Mouse (Mus musculus) myocyte (in vitro differentiated cells): ENCODE data around the gene Gpsm2. TPM values are rescaled to one million over a fixed set of nuclear protein-coding genes. Genes with fewer than 3 reads are reported as not detected.

ENCODE experiments used
- H3K27me3 ChIP-seq: one replicate; pipeline ENCODE4 v1.6.1; 2011; ENCODE audit not compliant: control insufficient read depth, insufficient read depth, insufficient read length
- H3K36me3 ChIP-seq: one replicate; pipeline ENCODE4 v1.6.1; 2011; ENCODE audit not compliant: control insufficient read depth, insufficient read depth
- H3K4me2 ChIP-seq: one replicate; pipeline ENCODE4 v1.6.1; 2011; ENCODE audit warnings: low read depth, control low read depth
- H3K4me3 ChIP-seq: one replicate; pipeline ENCODE4 v1.5.1; 2011; ENCODE audit warnings: mild to moderate bottlenecking, control low read depth, moderate library complexity
- H3K79me2 ChIP-seq: one replicate; pipeline ENCODE4 v1.6.1; 2011; ENCODE audit not compliant: control insufficient read depth, insufficient read depth
- H3ac ChIP-seq: one replicate; pipeline ENCODE4 v1.6.1; 2011; ENCODE audit not compliant: control insufficient read depth, insufficient read length
- CEBPB ChIP-seq: IDR thresholded peaks from 2 replicates; pipeline ENCODE4 v1.6.1; 2011; ENCODE audit warnings: mild to moderate bottlenecking, moderate library complexity; ENCODE audit not compliant: poor library complexity, insufficient read depth, severe bottlenecking
- E2F4 ChIP-seq: IDR thresholded peaks from one replicate; pipeline ENCODE4 v1.6.1; 2011; ENCODE audit warnings: mild to moderate bottlenecking, control low read depth, moderate library complexity; ENCODE audit not compliant: insufficient read depth
- MAX ChIP-seq: IDR thresholded peaks from one replicate; pipeline ENCODE4 v1.6.1; 2011; ENCODE audit warnings: low read depth, mild to moderate bottlenecking, control low read depth
- MYOD1 ChIP-seq, 3 experiments: IDR thresholded peaks; one replicate each; pipeline ENCODE4 v1.6.1; 2011; ENCODE audit warnings: control low read depth in 2 of 3, low read depth in 2 of 3, mild to moderate bottlenecking in 2 of 3, moderate library complexity in 1 of 3; ENCODE audit not compliant: insufficient read length in 2 of 3, control insufficient read depth in 1 of 3
- MYOG ChIP-seq, 3 experiments: IDR thresholded peaks; one replicate each; pipeline ENCODE4 v1.6.1; 2011; ENCODE audit warnings: control low read depth in 2 of 3, low read depth in 2 of 3, mild to moderate bottlenecking in 2 of 3; ENCODE audit not compliant: insufficient read length in 2 of 3, control insufficient read depth in 1 of 3, insufficient read depth in 1 of 3
- POLR2A ChIP-seq: IDR thresholded peaks from one replicate; pipeline ENCODE4 v1.6.1; 2011; ENCODE audit warnings: low read depth, mild to moderate bottlenecking, control low read depth, moderate library complexity; ENCODE audit not compliant: insufficient read length
- POLR2AphosphoS2 ChIP-seq: IDR thresholded peaks from one replicate; pipeline ENCODE4 v1.6.1; 2011; ENCODE audit warnings: low read depth, control low read depth; ENCODE audit not compliant: insufficient read length
- REST ChIP-seq: IDR thresholded peaks from one replicate; pipeline ENCODE4 v1.6.1; 2011; ENCODE audit warnings: mild to moderate bottlenecking, control low read depth, moderate library complexity; ENCODE audit not compliant: insufficient read depth, insufficient read length
- SRF ChIP-seq: IDR thresholded peaks from one replicate; pipeline ENCODE4 v1.6.1; 2011; ENCODE audit warnings: low read depth; ENCODE audit not compliant: control insufficient read depth, insufficient read length
- TCF12 ChIP-seq: IDR thresholded peaks from one replicate; pipeline ENCODE4 v1.6.1; 2011; ENCODE audit warnings: mild to moderate bottlenecking, control low read depth; ENCODE audit not compliant: poor library complexity, insufficient read depth, severe bottlenecking
- TCF3 ChIP-seq: IDR thresholded peaks from one replicate; pipeline ENCODE4 v1.6.1; 2011; ENCODE audit warnings: low read depth, control low read depth; ENCODE audit not compliant: insufficient read length
- USF1 ChIP-seq: IDR thresholded peaks from one replicate; pipeline ENCODE4 v1.6.1; 2011; ENCODE audit warnings: low read depth, mild to moderate bottlenecking, control low read depth, moderate library complexity
- polyA plus RNA-seq: library from polyadenylated mRNA; unstranded; fragments of >200 nt; fragmentation: generic; extraction: Trizol; gene quantifications from one replicate; pipeline ENCODE4 v1.2.1, GENCODE M21; 2012; ENCODE audit warnings: missing spikeins

Gpsm2 gene
- polyA plus RNA-seq, 1 experiment = 16.4 TPM

- Histone ChIP-seq H3K4me2 (peak overlapping the region; percentile 20), H3K4me3 (no peak overlapping the region), H3K79me2 (peaks cover 66% of the 10 kb centered on the region), H3K27me3 (no peaks in the 10 kb centered on the region), H3K36me3 (no peaks in the 10 kb centered on the region), H3ac (no peak overlapping the region)
- TF ChIP-seq POLR2AphosphoS2 (no peak), CEBPB (no peak), MYOD1 (IDR thresholded peaks at IDR 0.05; ENCODE audit: control insufficient read depth in 1 of 3, insufficient read length in 2 of 3, low read depth in 2 of 3) (no peak), MAX (no peak), POLR2A (no peak), REST (no peak), TCF3 (no peak), TCF12 (no peak)
Measured at GRCm38 (mm10) chr3:108719761-108720160, 2.3 kb downstream of the Gpsm2 start.

GRCm38 (mm10) chr3:108719357-108719756, 2.8 kb downstream of the Gpsm2 start:
- no peak overlapping the region for H3K4me3 ChIP-seq

GRCm38 (mm10) chr3:108717896-108718502, 4.1 kb downstream of the Gpsm2 start:
- Histone ChIP-seq H3K36me3 (no peaks in the 10 kb centered on the region), H3K79me2 (peaks cover 83% of the 10 kb centered on the region), H3K4me3 (no peak overlapping the region), H3K4me2 (no peak overlapping the region), H3ac (no peak overlapping the region), H3K27me3 (no peaks in the 10 kb centered on the region)
- TF ChIP-seq MYOG (IDR thresholded peaks at IDR 0.05; ENCODE audit: control insufficient read depth in 1 of 3, insufficient read depth in 1 of 3, insufficient read length in 2 of 3, low read depth in 2 of 3) (no peak), POLR2AphosphoS2 (no peak), MAX (no peak), POLR2A (no peak), MYOD1 (IDR thresholded peaks at IDR 0.05; ENCODE audit: control insufficient read depth in 1 of 3, insufficient read length in 2 of 3, low read depth in 2 of 3) (no peak), E2F4 (no peak), CEBPB (no peak), TCF12 (no peak), TCF3 (no peak)

More at GRCm38 (mm10) chr3:108719357-108719756, 2.8 kb downstream of the Gpsm2 start:
- no peaks in the 10 kb centered on the region for H3K27me3 ChIP-seq
- H3ac ChIP-seq = no peak overlapping the region
- peak overlapping the region; percentile 20 for H3K4me2 ChIP-seq
- no peaks in the 10 kb centered on the region for H3K36me3 ChIP-seq
- H3K79me2 ChIP-seq = peaks cover 70% of the 10 kb centered on the region
- TF ChIP-seq TCF12 (no peak), MYOD1 (IDR thresholded peaks at IDR 0.05; ENCODE audit: control insufficient read depth in 1 of 3, insufficient read length in 2 of 3, low read depth in 2 of 3) (no peak), MYOG (IDR thresholded peaks at IDR 0.05; ENCODE audit: control insufficient read depth in 1 of 3, insufficient read depth in 1 of 3, insufficient read length in 2 of 3, low read depth in 2 of 3) (no peak), USF1 (no peak), REST (no peak), CEBPB (no peak), MAX (no peak), POLR2A (no peak), POLR2AphosphoS2 (no peak), TCF3 (no peak), SRF (no peak)

- H3K79me2 ChIP-seq = peaks cover 87% of the 10 kb centered on the region
- H3K27me3 ChIP-seq = no peaks in the 10 kb centered on the region
- no peak overlapping the region for H3K4me2 ChIP-seq
- no peak for TF ChIP-seq POLR2A
- no peak for TF ChIP-seq SRF
- no peak for TF ChIP-seq CEBPB
- TF ChIP-seq TCF12 = no peak
- TF ChIP-seq USF1 = no peak
- TF ChIP-seq REST = no peak
- TF ChIP-seq E2F4 = no peak
- no peak for TF ChIP-seq MYOG (IDR thresholded peaks at IDR 0.05; ENCODE audit: control insufficient read depth in 1 of 3, insufficient read depth in 1 of 3, insufficient read length in 2 of 3, low read depth in 2 of 3)
- no peak for TF ChIP-seq TCF3
- TF ChIP-seq MYOD1 (IDR thresholded peaks at IDR 0.05; ENCODE audit: control insufficient read depth in 1 of 3, insufficient read length in 2 of 3, low read depth in 2 of 3) = no peak
- no peak for TF ChIP-seq POLR2AphosphoS2
- no peak for TF ChIP-seq MAX
- H3K36me3 ChIP-seq = no peaks in the 10 kb centered on the region
- H3K4me3 ChIP-seq = no peak overlapping the region
- no peak overlapping the region for H3ac ChIP-seq
Measured at GRCm38 (mm10) chr3:108714837-108715236, 7.3 kb downstream of the Gpsm2 start.

GRCm38 (mm10) chr3:108713065-108713675, 8.9 kb downstream of the Gpsm2 start:
- Histone ChIP-seq H3K36me3 (no peaks in the 10 kb centered on the region), H3ac (no peak overlapping the region), H3K4me2 (no peak overlapping the region), H3K27me3 (no peaks in the 10 kb centered on the region), H3K79me2 (peaks cover 78% of the 10 kb centered on the region), H3K4me3 (no peak overlapping the region)
- TF ChIP-seq POLR2AphosphoS2 = no peak
